Mouse (Mus musculus) heart, postnatal 4 days (tissue): ENCODE measurements around the gene Prim1. TPM values are rescaled to one million over a fixed set of nuclear protein-coding genes. Genes with fewer than 3 reads are reported as not detected.
A peak's percentile ranks its signal among the peaks of the same experiment; 100 is the strongest.
"Not testable (repeated sequence)": the region's sequence is repeated elsewhere in the genome, so short reads cannot be mapped to it uniquely, and the experiment has no call there.

Experiments used
- DNase-seq: peaks from one replicate; pipeline ENCODE4 v3.0.0; 2021
- total RNA-seq, 2 experiments: library from RNA; stranded (reverse); gene quantifications; 2 replicates each; pipeline ENCODE4 v1.2.3; 2021

The Prim1 gene
- total RNA-seq, 2 experiments from 2014 or later, result 30.0 to 31.1 TPM

GRCm38 (mm10) chr10:128039167-128039566, 24.2 kb downstream of the Prim1 start:
- no peak for DNase-seq

DNA sequence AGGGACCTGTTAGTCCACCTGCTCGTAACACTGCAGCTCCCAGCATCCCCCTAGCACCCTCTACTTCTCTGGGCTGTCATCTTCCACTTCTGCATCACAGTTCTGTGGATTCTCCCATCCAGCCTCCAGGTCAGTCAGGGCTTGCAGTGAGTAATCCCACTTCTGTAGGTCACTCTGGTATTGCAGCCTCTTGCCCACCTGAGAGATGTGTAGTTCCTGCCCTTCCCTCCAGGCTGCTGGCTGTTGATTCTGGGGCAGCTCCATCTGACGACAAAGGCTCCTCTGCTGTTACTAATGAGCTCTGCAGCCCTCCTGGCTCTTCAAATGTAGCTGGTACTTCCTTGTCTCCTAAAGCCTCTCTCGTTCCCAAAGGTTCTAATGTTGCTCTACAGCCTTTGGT, 24.9 kb downstream of the Prim1 start:
- DNase-seq, result no peak

- no peak for DNase-seq
These were observed 25.3 kb downstream of the Prim1 start for GRCm38 (mm10) chr10:128040293-128040692.

DNA sequence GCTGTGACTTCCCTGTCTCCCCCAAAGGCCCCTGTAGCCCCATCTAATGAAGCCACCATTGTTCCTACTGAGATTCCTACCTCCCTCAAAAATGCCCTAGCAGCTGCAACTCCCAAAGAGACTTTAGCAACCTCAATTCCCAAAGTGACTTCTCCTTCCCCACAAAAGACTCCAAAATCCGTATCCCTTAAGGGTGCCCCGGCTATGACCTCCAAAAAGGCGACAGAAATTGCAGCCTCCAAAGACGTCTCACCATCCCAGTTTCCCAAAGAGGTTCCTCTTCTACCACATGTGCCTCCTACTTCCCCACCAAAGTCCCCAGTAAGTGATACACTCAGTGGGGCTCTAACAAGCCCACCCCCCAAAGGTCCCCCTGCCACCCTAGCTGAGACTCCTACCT, 26.7 kb downstream of the Prim1 start:
- no peak for DNase-seq

DNA sequence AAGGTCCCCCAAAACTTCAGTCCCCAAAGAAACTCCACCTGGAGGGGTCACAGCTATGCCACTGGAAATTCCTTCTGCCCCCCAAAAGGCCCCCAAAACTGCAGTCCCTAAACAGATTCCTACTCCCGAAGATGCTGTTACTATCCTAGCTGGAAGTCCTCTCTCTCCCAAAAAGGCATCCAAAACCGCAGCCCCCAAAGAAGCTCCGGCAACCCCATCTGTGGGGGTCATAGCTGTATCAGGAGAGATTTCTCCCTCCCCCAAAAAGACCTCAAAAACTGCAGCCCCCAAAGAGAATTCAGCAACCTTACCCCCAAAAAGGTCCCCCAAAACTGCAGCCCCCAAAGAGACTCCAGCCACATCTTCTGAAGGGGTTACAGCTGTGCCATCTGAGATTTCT, 27.5 kb downstream of the Prim1 start:
- DNase-seq, result no peak

- no peak for DNase-seq
These were observed 28.3 kb downstream of the Prim1 start for GRCm38 (mm10) chr10:128043041-128043835.

- DNase-seq, result no peak
These were observed 33.2 kb downstream of the Prim1 start for GRCm38 (mm10) chr10:128048157-128048556.

DNA sequence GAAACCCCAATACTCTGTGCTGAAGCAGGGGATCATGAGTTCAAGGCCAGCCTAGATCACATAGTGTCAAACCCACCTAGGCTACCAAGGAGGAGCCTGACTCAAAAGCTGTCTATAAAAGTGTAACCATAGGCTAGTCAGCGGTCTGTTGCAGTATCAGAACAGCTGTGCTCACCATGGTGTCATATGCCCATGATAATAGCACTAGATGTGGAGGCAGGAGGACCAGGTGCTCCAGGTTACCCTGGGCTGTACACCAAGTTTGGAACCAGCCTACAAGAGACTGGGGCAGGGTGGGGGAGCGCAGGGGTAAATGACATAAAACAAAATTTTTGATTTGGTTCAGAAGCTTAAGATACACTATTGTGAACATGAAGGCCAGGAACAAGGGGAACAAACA, 34.8 kb downstream of the Prim1 start:
- DNase-seq, result no peak

GRCm38 (mm10) chr10:128050355-128050754, 35.4 kb downstream of the Prim1 start:
- no peak for DNase-seq

- DNase-seq, result no peak
These were observed 36.6 kb downstream of the Prim1 start for GRCm38 (mm10) chr10:128051589-128051988.

- DNase-seq, result not testable (repeated sequence)
These were observed 37.2 kb downstream of the Prim1 start for GRCm38 (mm10) chr10:128052136-128052535.

DNA sequence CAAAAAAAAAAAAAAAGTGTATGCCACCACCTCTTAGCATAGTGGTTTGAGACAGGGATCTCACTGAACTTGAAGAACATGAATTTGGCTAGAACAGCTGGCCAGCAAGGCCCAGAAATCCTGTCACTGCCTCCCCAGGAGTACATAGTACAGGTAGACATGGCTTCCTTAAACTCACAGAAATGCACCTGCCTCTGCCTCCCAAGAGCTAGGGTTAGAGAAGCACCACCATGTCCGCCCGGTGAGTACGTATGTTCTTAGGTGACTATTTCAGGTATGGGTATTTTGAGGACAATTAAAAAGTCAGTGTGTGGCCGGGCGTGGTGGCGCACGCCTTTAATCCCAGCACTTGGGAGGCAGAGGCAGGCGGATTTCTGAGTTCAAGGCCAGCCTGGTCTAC, 38.0 kb downstream of the Prim1 start:
- no peak for DNase-seq

- no peak for DNase-seq
These were observed 43.2 kb downstream of the Prim1 start for GRCm38 (mm10) chr10:128058184-128058583.

- peak; percentile 99 for DNase-seq
These were observed 43.7 kb downstream of the Prim1 start, which contains the start of gene Ptges3 for GRCm38 (mm10) chr10:128058601-128059151. TSS of gene Ptges3 (plus strand) at chr10:128058954.

DNA sequence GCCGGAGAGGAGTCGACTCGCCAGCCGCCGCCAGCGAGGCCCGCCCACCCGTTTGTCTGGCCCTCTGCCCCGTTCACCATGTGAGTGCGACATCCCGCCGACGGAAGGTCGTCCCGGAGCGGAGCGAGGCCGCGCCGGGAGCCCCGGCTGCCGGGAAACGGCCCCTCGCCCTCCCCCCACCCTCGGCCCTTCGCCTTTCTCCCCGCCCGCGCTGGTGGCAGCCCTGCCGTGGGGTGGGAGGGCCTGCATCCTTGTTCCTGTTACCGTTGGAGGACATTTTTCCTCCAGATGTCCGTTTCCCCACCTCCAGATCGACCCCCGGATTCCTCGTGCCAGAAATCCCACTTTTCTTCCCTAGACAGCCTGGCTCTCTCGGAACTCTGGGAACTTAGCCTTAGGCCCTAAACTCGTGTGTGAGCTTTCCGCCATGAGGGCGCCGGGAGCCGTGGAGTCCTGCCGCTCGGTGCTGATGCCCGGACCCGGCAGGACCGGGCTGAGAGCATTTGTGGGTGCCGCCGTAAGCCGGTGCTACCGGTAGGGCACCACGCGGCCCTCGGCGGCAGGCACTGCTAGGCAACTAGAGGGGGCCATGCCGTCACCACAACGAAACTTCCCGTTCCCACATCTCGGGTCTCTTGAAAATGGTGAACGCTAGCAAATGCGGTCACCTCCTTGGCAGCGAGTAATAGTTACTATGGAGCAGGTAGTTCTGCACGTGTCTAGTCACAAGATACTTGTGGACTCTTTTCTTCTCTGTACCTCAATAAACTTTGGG, 44.4 kb downstream of the Prim1 start:
- DNase-seq, result peak; percentile 65

- no peak for DNase-seq
These were observed 46.1 kb downstream of the Prim1 start for GRCm38 (mm10) chr10:128061109-128061508.

GRCm38 (mm10) chr10:128062221-128062989, 47.4 kb downstream of the Prim1 start:
- DNase-seq, result no peak

DNA sequence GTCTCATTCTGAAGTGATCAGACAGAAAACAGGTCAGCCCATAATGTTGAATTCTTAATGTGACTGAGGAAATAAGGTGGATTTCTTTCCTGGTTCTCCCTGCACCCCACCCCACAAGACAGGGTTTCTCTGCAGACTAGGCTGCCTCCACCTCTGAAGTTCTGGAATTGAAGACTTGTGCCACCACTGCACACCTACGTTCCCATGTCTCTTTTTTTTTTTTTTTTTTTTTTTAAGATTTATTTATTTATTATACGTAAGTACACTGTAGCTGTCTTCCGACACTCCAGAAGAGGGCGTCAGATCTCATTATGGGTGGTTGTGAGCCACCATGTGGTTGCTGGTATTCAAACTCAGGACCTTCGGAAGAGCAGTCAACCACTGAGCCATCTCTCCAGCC, 51.1 kb downstream of the Prim1 start:
- DNase-seq, result no peak

DNA sequence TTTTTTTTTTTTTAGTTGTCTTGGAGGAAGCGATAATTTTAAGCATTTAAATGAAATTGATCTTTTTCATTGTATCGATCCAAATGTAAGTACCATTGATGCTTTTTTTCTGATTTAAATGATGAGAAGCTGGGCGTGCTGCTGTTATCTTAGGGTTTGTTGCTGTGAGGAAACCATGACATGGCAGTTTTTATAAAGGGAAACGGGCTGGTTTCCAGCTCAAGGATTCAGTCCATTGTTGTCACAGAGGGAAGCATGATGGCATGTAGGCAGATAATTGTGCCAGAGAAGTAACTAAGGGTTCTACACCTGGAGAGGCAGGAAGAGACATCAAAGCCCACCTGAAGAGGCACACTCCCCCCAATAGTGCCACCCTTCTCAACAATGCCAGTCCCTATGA, 54.2 kb downstream of the Prim1 start:
- DNase-seq, result no peak

- DNase-seq, result not testable (repeated sequence)
These were observed 55.5 kb downstream of the Prim1 start for GRCm38 (mm10) chr10:128070432-128070831.

GRCm38 (mm10) chr10:128078269-128078668, 63.3 kb downstream of the Prim1 start:
- DNase-seq, result not testable (repeated sequence)
